Mouse (Mus musculus): Measurements from ENCODE around the gene Olfr498.

The Olfr498 gene

GRCm38 (mm10) chr7:108465026-108465425 is at the start of gene Olfr498:
TSS of gene Olfr498 (plus strand) at chr7:108465326.
- DNase-seq (ENCODE audit: low spot score in 2 of 2): no peak

GRCm38 (mm10) chr7:108420121-108420520 is 45.0 kb upstream of the Olfr498 start, which contains the start of gene Olfr497:
TSS of gene Olfr497 (plus strand) at chr7:108420421.
- no peak for DNase-seq (ENCODE audit: low spot score in 2 of 2)
